9 mouse cellular contexts compared by ENCODE assay signal in genomic region chr7:80629369-80629768, GRCm38 (mm10). TPM values are rescaled to one million over a fixed set of nuclear protein-coding genes. Genes with fewer than 3 reads are reported as not detected.
DNase-seq lines count a peak whose midpoint lies in the region; ATAC-seq lines count a peak whose summit lies in the region.
"Had no signal": no experiment of that assay in that cellular context is flagged by ENCODE, and none has a peak within 500 bp of the region (broad histone marks: within the 10 kb centered on the region; RNA-seq: fewer than 3 reads in every experiment).

No protein-coding gene starts in this region.

- no peak overlapping the region for H3K9ac ChIP-seq in heart, embryonic 15.5 days
- peak overlapping the region; percentile 43 for H3K9ac ChIP-seq in kidney, embryonic 16.5 days (replicated peaks; ENCODE audit: low read length)

- WGBS in heart, embryonic 15.5 days: 54% methylated on average over 12 of the region's 12 CpGs
- 18% methylated on average over 12 of the region's 12 CpGs for WGBS in kidney, embryonic 16.5 days

- H3K9me3 ChIP-seq in heart, embryonic 15.5 days (replicated peaks): no peaks in the 10 kb centered on the region
- H3K9me3 ChIP-seq in kidney, embryonic 16.5 days (ENCODE audit: low read length): no peaks in the 10 kb centered on the region

- peaks cover 30% of the 10 kb centered on the region for H3K4me1 ChIP-seq in heart, embryonic 15.5 days (replicated peaks)
- peaks cover 20% of the 10 kb centered on the region for H3K4me1 ChIP-seq in kidney, embryonic 16.5 days (ENCODE audit: insufficient read depth, low read length)

- H3K27me3 ChIP-seq in heart, embryonic 15.5 days: no peaks in the 10 kb centered on the region
- no peaks in the 10 kb centered on the region for H3K27me3 ChIP-seq in kidney, embryonic 16.5 days (ENCODE audit: insufficient read depth, low read length)
- H3K27me3 ChIP-seq: Patski had no signal

- no peak overlapping the region for H3K4me2 ChIP-seq in heart, embryonic 15.5 days
- H3K4me2 ChIP-seq in kidney, embryonic 16.5 days (replicated peaks; ENCODE audit: low read depth, low read length): peak overlapping the region; percentile 32

- H3K27ac ChIP-seq in heart, embryonic 15.5 days: peak overlapping the region; percentile 61
- peak overlapping the region; percentile 88 for H3K27ac ChIP-seq in kidney, embryonic 16.5 days (ENCODE audit: low read length)

- DNase-seq in heart, postnatal 10 days: no peak
- DNase-seq in lung, postnatal 25 days (ENCODE audit: low spot score): peak; percentile 36
- no peak for DNase-seq in right cerebral cortex, adult 18-20 months
- no peak for DNase-seq in layer of hippocampus, adult 8-10 months (ENCODE audit: low spot score in 2 of 2)
- DNase-seq in left cerebral cortex, adult 9 months (ENCODE audit: low spot score in 2 of 2): no peak

- ATAC-seq in heart, embryonic 15.5 days (replicated peaks; ENCODE audit: insufficient number of reproducible peaks, insufficient read depth, low FRiP score, low read depth): no peak
- ATAC-seq in common myeloid progenitor, adult 5-6 weeks (replicated peaks; ENCODE audit: low read depth, poor library complexity, severe bottlenecking): peak; percentile 51
- peak; percentile 40; the same call in 1 of the 2 replicates for ATAC-seq in kidney, embryonic 16.5 days (ENCODE audit: low FRiP score, low TSS enrichment)

- peaks cover 5% of the 10 kb centered on the region; the same call in 1 of the 2 replicates for H3K36me3 ChIP-seq in heart, embryonic 15.5 days
- H3K36me3 ChIP-seq in kidney, embryonic 16.5 days (ENCODE audit: insufficient read depth, low read length): 0 out of 2 replicates have a peak, but pooled peaks cover 5% of the 10 kb centered on the region

- intact Hi-C loops in heart, postnatal 10 days (cut with DNase I): no loop called here

- no peak overlapping the region for H3K4me3 ChIP-seq in heart, embryonic 15.5 days
- H3K4me3 ChIP-seq in kidney, embryonic 16.5 days (ENCODE audit: low read length): no peak overlapping the region

RNA-seq across cellular contexts. Expression of gene Crtc3, which starts 59.3 kb away (rescaled TPM):
- polyA plus RNA-seq in heart, embryonic 15.5 days (2015; fragmentation: Nextera tagmentation; extraction: Ambion mirVana): 16.9 and 21.7 TPM in 2 replicates
- total RNA-seq in heart, postnatal 10 days (2021): 10 to 100 TPM; 20.6 to 20.7 TPM
- 8.4 and 15.8 TPM in 2 replicates for total RNA-seq in common myeloid progenitor, adult 5-6 weeks (2017)
- polyA plus RNA-seq in kidney, embryonic 16.5 days (2015; fragmentation: Nextera tagmentation; extraction: Ambion mirVana): 18.5 and 22.2 TPM in 2 replicates
- total RNA-seq in layer of hippocampus, adult 8-10 months (2022): 10 to 100 TPM; 20.5 to 24.6 (median 21.8) TPM
